Mouse (Mus musculus): ENCODE data around the gene Bloc1s2.

DNA sequence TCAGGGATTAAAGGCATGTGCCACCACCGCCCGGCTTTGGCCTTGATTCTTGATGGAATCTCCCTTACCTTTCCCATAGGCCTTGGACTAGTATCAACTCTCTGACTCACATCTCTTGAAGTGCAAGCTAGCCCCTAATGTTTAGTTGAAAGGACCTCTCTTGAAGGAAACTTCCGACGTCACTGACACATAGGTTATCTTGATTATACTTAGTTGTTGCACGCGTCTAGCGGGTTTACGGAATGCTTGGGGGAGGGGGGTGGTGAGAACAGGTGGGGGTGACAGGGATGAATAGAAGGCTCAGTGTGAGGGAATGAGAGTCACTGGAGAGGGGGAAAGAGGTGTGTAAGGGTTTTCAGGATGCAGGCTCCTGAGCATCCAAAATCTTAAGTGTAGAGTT lies 705 bp upstream of the Bloc1s2 start:
- no peak for TF ChIP-seq CTCF (IDR thresholded peaks at IDR 0.05; ENCODE audit: low read depth, low read length)
- TF ChIP-seq TAL1 (conservative IDR thresholded peaks at IDR 0.05; ENCODE audit: low read depth, low read length): no peak
- TF ChIP-seq GATA2 (IDR thresholded peaks at IDR 0.05; ENCODE audit: borderline replicate concordance, low read depth, low read length): no peak
- TF ChIP-seq POLR2AphosphoS5 (IDR thresholded peaks at IDR 0.05; ENCODE audit: insufficient replicate concordance, low read depth, low read length): no peak
- TF ChIP-seq GATA1 (IDR thresholded peaks at IDR 0.05; ENCODE audit: borderline replicate concordance, low read length): no peak

Measured in G1E (cell line).